Mouse (Mus musculus) mouse trophoblast stem cell (cell line): Measurements from ENCODE around the gene Eml2.

Source experiments
- in situ Hi-C, 2 experiments: fragments of 300-500 bp; cut with MseI, MboI; formaldehyde crosslinking; loops; 2 replicates in 1 of 2; 3 replicates in 1 of 2; pipeline ENCODE4 v1.15.1; 2025

Eml2 gene

DNA sequence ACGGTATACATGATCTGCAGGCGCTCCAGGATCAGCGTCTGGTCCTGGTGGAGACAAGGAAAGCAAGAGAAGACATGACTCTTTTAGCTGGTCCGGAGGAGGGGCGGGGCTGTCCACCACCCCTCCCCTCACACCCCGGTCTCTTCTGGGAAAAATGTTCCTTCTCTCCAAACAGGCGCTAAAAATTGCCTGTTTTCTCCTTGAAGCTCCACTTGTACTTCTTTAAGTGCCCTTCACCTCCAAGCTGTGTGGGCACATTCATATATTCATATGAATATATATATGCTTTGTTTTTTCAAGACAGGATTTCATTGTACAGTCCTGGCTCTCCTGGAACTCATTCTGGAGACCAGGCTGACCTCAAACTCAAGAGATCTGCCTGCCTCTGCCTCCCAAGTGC lies 13.3 kb upstream of the Eml2 start:
- in situ Hi-C loops = no loop called here

DNA sequence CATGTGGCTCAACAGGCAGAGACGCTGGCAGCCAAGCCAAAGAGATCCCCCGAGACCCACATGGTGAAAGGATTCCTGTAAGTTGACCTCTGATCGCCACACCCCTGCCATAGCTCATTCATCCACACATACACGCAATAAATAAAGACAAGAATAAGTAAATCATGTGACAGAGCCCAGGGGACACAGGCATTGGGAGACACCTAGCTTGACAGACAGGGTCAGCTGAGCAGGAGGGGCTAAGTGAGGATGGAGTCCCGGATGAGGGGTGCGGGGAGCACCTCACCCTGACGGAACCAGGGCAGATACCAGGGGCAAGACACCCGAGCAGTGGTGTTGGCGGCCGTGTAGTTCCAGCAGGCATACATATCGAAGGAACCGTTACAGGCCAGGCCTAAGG lies 12.5 kb upstream of the Eml2 start:
- in situ Hi-C loops = no loop called here

DNA sequence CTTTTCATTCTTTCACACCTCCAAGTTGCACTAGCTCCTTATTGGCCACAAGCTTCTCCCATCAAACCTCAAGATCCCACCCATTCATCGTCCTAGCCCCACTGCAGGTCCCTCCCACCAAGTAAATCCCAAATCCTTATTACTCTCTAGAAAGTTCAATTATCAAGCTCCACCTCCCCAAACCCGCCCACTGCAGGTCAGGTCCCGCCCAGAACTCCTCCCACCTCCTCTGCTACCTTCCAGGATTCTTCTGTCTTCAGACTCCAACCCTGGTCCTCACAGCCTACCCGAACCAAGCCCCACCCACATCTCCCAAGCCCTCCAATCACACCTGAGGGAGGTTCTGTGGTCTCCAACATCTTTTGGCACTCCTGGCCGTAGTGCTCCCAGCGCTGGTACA lies 12.0 kb upstream of the Eml2 start:
- in situ Hi-C loops = no loop called here

DNA sequence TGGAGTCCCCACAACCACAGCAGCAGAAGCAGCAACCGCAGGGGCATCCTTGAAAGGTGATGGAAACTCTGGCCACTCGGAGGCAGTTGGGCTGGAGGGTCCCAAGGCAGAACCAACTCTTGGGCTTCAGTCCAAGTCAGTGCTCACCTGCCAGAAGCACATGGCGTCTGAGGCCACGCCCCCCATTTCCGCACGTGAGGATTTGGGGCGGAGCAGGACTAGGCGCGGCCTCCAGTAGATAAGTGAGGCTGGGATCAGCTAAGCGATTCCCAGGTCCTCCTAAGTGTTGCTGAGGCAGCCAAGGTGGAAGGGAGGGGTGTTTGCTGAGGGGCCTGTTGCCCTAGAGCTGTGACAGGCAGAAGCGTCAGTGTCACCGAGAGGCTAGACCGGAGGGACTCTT lies 11.2 kb upstream of the Eml2 start:
- in situ Hi-C loops = no loop called here

GRCm38 (mm10) chr7:19165656-19166423 lies 10.4 kb upstream of the Eml2 start, which contains the start of gene Gipr:
Gene Gipr, minus strand, starts transcription at chr7:19166127.
- in situ Hi-C loops = no loop called here

DNA sequence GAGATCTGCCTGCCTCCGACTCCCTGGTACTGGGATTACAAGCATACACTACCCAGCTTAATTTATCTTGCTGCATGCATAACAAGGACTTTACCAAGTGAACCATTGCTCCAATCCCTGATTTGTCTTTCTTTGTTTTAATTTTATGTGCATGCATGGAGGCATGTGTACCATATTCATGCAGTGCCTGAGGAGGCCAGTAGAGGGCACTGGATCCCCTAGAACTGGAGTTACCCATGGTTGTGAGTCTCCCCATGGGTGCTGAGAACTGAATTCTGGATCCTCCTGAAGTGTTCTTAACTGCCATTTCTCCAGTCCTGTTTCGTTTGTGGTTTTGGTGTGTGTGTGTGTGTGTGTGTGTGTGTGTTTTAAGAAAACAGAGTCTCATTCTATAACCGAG lies 9.2 kb upstream of the Eml2 start:
- in situ Hi-C loops = no loop called here

DNA sequence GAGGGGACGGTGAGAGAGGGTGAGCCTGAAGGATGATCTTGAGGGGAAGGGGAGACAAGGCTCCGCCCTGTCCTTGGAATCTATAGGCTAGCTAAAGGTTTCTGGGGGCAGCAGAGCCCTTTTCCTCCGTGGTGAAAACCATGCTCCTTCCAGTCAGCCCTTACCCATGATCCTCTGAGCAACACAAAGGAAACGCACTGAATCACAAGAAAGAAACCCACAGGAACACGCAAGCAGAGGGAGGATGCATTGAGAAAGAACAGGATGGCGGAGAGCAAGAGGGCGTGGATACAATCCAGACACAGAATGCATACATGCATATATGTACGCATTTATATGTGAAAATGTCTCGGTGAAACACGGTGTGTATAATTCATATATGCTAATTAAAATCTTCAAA lies 6.7 kb upstream of the Eml2 start:
- in situ Hi-C loops = no loop called here

- in situ Hi-C loops = no loop called here
Observed at GRCm38 (mm10) chr7:19170142-19170541, 6.1 kb upstream of the Eml2 start.

GRCm38 (mm10) chr7:19171831-19172230 lies 4.4 kb upstream of the Eml2 start:
- in situ Hi-C loops = no loop called here

- in situ Hi-C loops = no loop called here
Observed at GRCm38 (mm10) chr7:19172874-19173273, 3.3 kb upstream of the Eml2 start.

DNA sequence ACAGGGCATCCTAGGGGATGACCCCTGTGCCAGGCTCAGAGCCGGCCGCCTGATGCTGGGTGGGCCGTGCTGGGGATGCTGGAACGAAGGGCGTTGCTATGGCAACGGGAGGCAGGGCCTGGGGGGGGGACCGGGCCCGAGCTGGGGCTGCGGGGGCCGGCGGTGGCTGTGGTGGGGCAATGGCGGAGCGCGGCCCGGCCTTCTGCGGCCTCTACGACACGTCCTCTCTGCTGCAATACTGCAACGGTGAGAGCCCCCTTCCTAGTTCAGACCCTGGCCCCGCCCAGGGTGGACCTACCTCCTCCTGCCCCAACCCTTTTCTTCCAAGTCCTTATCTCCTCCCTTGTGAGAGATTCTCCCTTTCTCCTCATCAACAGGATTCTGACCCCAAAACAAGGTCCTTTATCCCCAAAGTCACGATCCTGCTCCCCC lies 311 bp downstream of the Eml2 start:
- in situ Hi-C loops = loop anchor here in 1 of 2 experiments (5.0 kb wide), 1 partner anchor 106 kb away; the partner anchor contains the start of genes Ppm1n and Rtn2

DNA sequence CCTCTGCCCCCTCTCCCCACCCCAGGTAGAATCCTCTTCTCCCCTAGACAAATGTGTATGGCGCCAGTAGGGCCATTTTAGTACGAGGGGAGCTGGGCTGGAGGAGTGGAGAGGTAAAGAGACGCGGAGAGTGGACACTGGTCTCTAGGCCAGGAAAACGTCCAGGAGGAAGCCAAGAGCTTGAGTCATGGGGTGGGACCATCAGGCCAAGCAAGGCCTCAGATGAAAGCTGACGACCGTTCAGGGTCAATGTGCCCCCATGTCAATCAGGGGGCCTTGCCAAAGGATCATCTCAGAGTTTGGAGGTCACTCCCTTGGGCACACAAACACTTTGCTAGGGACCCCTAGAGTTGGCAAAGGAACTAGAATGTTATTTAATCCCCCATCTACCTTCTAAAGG lies 995 bp downstream of the Eml2 start:
- in situ Hi-C loops = loop anchor here in 1 of 2 experiments (5.0 kb wide), 1 partner anchor 105 kb away; the partner anchor contains the start of genes Ppm1n and Rtn2

GRCm38 (mm10) chr7:19178035-19178434 lies 1.8 kb downstream of the Eml2 start:
- in situ Hi-C loops = loop anchor here in 1 of 2 experiments (5.0 kb wide), 1 partner anchor 104 kb away; the partner anchor contains the start of genes Ppm1n and Rtn2

DNA sequence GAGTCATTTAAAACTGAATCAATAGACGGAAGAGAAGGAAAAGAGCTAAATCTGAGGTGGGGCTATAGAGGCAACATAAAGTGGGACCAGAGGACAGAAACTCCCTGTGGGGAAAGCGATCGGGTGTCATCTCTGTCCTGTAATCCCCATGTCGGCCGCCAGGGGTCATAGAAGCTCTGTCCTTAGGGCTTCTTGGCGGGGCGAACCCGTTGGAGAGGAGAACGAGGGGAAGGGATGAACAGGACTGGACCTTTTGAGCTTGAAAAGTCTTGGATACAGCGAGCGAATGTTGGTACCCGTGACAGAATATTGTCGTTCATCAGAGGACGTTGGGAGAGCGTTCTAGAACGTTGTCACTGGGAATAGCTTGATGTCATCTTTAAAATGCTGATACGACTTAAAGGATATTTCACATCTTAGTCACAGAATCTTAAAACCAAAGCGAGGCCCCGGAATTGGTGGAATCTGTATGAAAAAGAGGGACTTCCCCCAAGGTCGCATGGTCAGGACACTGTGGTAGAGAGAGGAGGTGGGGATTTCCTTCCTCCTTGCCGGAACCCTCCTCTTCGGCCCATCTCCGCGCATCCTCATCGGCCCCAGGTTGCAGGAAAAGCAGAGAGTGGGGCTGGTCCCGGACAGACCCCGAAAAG lies 2.3 kb downstream of the Eml2 start:
- in situ Hi-C loops = loop anchor here in 1 of 2 experiments (5.0 kb wide), 1 partner anchor 104 kb away; the partner anchor contains the start of genes Ppm1n and Rtn2

GRCm38 (mm10) chr7:19179173-19179572 lies 3.0 kb downstream of the Eml2 start:
- in situ Hi-C loops = loop anchor here in 1 of 2 experiments (5.0 kb wide), 1 partner anchor 103 kb away; the partner anchor contains the start of genes Ppm1n and Rtn2

DNA sequence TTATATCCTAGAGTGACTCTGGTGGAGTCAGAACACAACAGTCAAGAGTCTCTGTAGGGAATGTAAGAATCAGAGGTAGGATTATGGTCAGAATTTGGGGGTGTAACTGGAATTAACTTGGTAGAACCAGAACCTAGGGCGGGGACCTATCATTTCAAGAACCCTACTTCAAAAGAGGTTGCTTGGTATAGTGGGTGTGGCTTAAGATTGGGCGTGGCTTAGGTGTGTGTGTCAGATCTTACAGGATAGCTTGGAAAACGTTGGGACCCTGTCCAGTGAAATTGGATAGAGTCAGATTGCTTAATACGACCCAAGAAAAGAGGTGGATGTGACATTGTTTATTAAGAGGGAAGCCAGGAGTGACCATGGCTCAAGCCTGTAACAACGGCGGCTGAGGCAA lies 3.7 kb downstream of the Eml2 start:
- in situ Hi-C loops = loop anchor here in 1 of 2 experiments (5.0 kb wide), 1 partner anchor 102 kb away; the partner anchor contains the start of genes Ppm1n and Rtn2

DNA sequence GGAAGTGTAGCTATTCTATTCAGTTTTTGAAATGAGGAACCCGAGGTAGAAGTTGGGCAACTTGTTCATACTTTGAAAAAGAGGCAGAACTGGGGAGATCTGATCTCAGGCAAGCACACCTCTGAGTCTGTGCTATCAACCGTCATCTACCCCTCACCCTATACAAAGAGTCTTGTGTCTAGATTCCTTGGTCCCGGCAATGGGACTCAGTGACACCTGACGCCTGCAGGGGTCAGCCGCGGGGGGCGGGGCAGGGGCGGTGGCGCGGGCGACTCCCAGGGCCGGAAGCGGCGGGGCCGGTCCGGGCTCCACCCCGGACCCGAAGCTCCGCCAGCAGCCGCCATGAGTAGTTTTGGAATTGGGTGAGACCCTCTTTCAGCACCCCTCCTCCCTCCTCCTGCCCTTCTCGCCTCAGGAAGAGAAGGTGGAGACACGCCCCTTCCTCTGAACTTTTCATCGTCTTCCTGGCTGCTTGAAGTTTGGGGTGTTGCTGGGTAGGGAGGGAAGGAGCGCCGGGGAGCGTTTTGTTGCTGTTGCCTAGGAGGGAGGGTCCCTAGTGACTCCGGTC lies 4.7 kb downstream of the Eml2 start:
- in situ Hi-C loops = no loop called here

- in situ Hi-C loops = no loop called here
Observed at GRCm38 (mm10) chr7:19184250-19184649, 8.0 kb downstream of the Eml2 start.

GRCm38 (mm10) chr7:19184758-19185157 lies 8.5 kb downstream of the Eml2 start:
- in situ Hi-C loops = no loop called here

DNA sequence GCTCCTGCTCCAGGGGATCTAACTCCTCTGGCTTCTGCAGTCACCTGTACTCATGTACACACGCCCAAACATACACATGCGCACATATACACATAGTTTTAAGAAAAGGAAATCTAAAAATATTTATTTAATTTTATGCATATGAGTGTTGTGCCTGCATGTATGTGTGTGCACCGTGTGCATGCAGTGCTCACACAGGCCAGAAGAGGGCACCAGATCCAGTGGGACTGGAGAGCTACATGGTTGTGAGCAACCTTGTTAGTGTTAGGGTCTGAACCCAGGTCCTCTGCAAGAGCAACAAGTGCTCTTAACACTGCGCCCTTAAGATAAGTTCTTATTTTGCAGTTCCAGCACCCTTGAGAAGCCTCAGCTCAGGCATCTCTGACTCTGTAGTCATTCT lies 18.5 kb downstream of the Eml2 start:
- in situ Hi-C loops = no loop called here

DNA sequence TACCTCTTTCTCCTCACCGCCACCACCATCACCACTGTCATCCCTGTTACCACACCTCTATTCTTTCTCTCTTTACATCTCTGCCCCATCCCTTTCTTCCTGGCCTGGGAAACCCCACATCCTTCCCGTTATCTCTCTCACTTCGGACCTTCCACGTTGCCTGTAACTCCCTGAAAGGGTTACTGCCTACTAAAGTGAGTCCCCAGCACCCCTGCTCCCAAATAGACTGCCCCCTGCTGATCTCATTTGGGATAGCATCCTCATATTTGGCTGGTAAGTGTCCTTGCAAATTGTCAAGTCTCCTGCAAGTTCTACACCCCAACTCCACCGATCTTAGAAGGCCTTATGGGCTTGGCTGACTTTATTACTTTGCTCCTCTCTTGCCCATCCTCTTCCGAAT lies 20.5 kb downstream of the Eml2 start:
- in situ Hi-C loops = no loop called here

DNA sequence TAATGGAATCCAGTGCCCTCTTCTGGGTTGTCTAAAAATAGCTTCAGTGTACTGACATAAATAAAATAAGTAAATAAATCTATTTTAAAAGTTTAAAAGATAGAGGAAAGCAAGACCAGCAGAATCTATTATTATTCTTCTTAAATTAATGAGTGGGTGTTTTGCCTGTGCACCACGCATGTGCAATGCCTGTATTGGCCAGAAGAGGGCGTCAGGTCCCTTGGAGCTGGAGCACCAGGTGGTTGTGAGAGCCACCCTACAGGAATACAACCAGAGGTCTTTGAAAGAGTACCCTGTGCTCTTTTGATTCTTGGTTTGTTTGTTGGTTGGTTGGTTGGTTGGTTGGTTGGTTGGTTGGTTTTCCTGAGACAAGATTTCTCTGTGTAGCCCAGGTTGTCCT lies 21.8 kb downstream of the Eml2 start:
- in situ Hi-C loops = no loop called here
